Mouse (Mus musculus) embryonic facial prominence, embryonic 13.5 days (tissue): ENCODE results near the gene Bbs9. TPM values are rescaled to one million over a fixed set of nuclear protein-coding genes. Genes with fewer than 3 reads are reported as not detected.

Experiments
- ATAC-seq: fragments of 200-750 bp; cut with Nextera tagmentation; 2 replicates; pipeline ENCODE4 v1.8.0; 2017; ENCODE audit warnings: low read depth; ENCODE audit not compliant: insufficient number of reproducible peaks, insufficient read depth, low FRiP score, low TSS enrichment
- H3K27ac ChIP-seq: fragments of 300-500 bp; sonication (generic); 2 replicates; pipeline ENCODE4 v1.5.1; 2015; ENCODE audit warnings: moderate library complexity, mild to moderate bottlenecking, inconsistent platforms
- H3K27me3 ChIP-seq: fragments of 300-500 bp; sonication (generic); 2 replicates; pipeline ENCODE4 v1.6.1; 2015; ENCODE audit warnings: mild to moderate bottlenecking, inconsistent platforms
- H3K36me3 ChIP-seq: fragments of 300-500 bp; sonication (generic); 2 replicates; pipeline ENCODE4 v1.6.1; 2015; ENCODE audit warnings: mild to moderate bottlenecking, inconsistent platforms
- H3K4me1 ChIP-seq: fragments of 300-500 bp; sonication (generic); 2 replicates; pipeline ENCODE4 v1.6.1; 2015; ENCODE audit warnings: inconsistent platforms
- H3K4me2 ChIP-seq: fragments of 300-500 bp; sonication (generic); 2 replicates; pipeline ENCODE4 v1.6.1; 2015; ENCODE audit warnings: moderate library complexity, mild to moderate bottlenecking, inconsistent platforms
- H3K4me3 ChIP-seq: fragments of 300-500 bp; sonication (generic); 2 replicates; pipeline ENCODE4 v1.5.1; 2015; ENCODE audit warnings: mild to moderate bottlenecking, inconsistent platforms
- H3K9ac ChIP-seq: fragments of 300-500 bp; sonication (generic); 2 replicates; pipeline ENCODE4 v1.6.1; 2015; ENCODE audit warnings: mild to moderate bottlenecking, inconsistent platforms
- H3K9me3 ChIP-seq: fragments of 300-500 bp; sonication (generic); 2 replicates; pipeline ENCODE4 v1.6.1; 2016; ENCODE audit warnings: inconsistent platforms
- WGBS: fragments of 180-500 bp; shearing (Covaris S2); methylation state at CpG from one replicate; pipeline ENCODE4 v1.1.7; 2015; ENCODE audit warnings: mixed read lengths; 5-methylcytosine and 5-hydroxymethylcytosine counted together
- polyA plus RNA-seq: library from polyadenylated mRNA; unstranded; fragments of >200 nt; fragmentation: Nextera tagmentation; extraction: Ambion mirVana; gene quantifications from 2 replicates; pipeline ENCODE4 v1.2.1, GENCODE M21; 2015

The Bbs9 gene
- polyA plus RNA-seq, 1 experiment from 2014 or later, result 13.8 TPM

DNA sequence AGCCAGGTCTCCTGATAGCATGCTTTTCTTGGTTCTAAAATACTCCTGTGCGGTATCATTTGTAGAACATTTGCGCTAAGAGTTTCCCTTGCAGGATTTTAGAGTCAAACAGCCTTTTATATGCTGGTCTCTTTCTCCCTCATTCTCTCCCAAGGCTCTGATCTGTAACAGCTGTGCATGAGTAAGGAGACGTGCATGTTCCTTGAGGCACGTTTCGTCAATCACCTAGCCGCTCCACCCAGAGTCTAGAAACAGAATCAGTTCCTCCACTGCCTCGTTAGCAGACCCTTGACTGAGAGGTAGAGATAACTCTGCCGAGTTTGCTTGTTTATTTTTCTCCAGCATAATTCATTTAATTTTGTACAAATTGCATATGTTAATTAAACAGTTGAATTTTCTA, 259.4 kb downstream of the Bbs9 start:
- Histone ChIP-seq H3K36me3 (no peaks in the 10 kb centered on the region), H3K4me2 (no peak overlapping the region), H3K4me3 (no peak overlapping the region), H3K27ac (no peak overlapping the region), H3K9ac (no peak overlapping the region), H3K9me3 (no peaks in the 10 kb centered on the region), H3K4me1 (no peaks in the 10 kb centered on the region), H3K27me3 (no peaks in the 10 kb centered on the region)
- WGBS, result 48% methylated on average over 8 of the region's 8 CpGs
- ATAC-seq, result no peak

DNA sequence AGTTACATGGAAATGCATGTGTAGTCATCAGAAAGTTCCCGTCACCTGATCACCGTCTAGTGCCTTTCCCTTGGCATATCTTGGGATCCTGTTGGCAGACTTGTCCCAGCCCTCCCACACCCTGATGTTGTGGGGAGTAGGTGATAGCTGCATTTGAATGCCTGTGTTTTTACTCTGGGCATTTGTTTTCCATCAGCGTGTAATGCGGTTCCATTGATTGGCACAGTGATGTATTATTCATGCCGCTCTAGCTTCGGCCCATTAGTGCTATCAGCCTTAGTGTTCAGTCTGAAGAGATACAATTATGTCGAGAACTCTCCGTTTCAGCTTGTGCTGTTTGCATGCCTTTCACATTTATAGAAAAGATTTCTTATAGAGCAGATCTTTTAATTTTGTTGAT, 259.9 kb downstream of the Bbs9 start:
- Histone ChIP-seq H3K36me3 (no peaks in the 10 kb centered on the region), H3K9me3 (no peaks in the 10 kb centered on the region), H3K9ac (no peak overlapping the region), H3K27ac (no peak overlapping the region), H3K4me3 (no peak overlapping the region), H3K4me2 (no peak overlapping the region), H3K27me3 (no peaks in the 10 kb centered on the region), H3K4me1 (no peaks in the 10 kb centered on the region)
- no peak for ATAC-seq
- 79% methylated on average over 8 of the region's 8 CpGs for WGBS

DNA sequence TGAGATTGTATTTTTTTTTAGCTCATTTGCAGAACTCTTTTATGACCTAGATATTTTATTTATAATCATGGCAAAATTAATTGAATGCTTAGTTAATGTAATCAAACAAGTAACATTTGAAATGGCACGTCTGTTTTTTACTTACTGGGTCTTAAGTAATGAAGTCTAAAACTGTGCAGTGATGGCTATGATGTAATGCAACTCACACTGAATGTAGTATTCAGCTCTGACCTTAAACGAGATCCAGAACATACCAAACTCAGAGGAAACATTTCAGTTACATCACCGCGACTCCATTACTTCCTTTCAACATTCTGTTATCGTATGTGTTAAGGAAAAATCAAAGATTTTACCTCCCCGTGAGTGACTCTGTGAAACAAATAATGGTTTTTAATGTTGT, 262.4 kb downstream of the Bbs9 start:
- Histone ChIP-seq H3K27ac (no peak overlapping the region), H3K4me2 (no peak overlapping the region), H3K9me3 (no peaks in the 10 kb centered on the region), H3K36me3 (no peaks in the 10 kb centered on the region), H3K9ac (no peak overlapping the region), H3K4me1 (no peaks in the 10 kb centered on the region), H3K4me3 (no peak overlapping the region), H3K27me3 (no peaks in the 10 kb centered on the region)
- WGBS, result 57% methylated on average over 6 of the region's 6 CpGs
- no peak for ATAC-seq

- Histone ChIP-seq H3K4me3 (no peak overlapping the region), H3K27me3 (no peaks in the 10 kb centered on the region), H3K9me3 (no peaks in the 10 kb centered on the region), H3K36me3 (no peaks in the 10 kb centered on the region), H3K4me2 (no peak overlapping the region), H3K9ac (no peak overlapping the region), H3K4me1 (no peaks in the 10 kb centered on the region), H3K27ac (no peak overlapping the region)
- 88% methylated on average over 3 of the region's 3 CpGs for WGBS
- ATAC-seq, result no peak
Observed at GRCm38 (mm10) chr9:22738861-22739260, 263.3 kb downstream of the Bbs9 start.

DNA sequence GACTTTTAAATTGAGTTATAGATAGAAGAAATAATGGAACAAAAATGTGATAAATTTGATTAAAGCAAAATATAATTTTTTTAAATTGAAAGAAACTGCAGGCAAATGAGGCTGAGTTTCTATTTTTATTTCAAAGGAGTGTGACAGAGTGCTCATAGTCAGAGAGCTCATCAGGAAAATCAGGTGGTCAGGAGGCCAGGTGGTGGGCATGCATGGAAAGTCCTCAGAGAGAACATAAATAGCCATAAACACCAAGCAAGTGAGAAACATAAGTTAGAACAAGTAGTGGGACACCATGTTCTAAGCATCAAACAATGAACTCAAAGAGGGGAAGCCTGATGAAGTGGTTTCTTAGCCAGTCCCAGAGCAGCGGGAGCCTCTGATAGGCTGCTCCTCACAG, 266.5 kb downstream of the Bbs9 start:
- ATAC-seq, result no peak
- H3K4me1 ChIP-seq, result no peaks in the 10 kb centered on the region
- H3K27me3 ChIP-seq, result no peaks in the 10 kb centered on the region
- WGBS, result 86% methylated on average over 1 of the region's 1 CpGs
- no peaks in the 10 kb centered on the region for H3K9me3 ChIP-seq
- H3K4me3 ChIP-seq, result no peak overlapping the region
- H3K4me2 ChIP-seq, result no peak overlapping the region
- no peak overlapping the region for H3K9ac ChIP-seq
- H3K36me3 ChIP-seq, result no peaks in the 10 kb centered on the region
- no peak overlapping the region for H3K27ac ChIP-seq

DNA sequence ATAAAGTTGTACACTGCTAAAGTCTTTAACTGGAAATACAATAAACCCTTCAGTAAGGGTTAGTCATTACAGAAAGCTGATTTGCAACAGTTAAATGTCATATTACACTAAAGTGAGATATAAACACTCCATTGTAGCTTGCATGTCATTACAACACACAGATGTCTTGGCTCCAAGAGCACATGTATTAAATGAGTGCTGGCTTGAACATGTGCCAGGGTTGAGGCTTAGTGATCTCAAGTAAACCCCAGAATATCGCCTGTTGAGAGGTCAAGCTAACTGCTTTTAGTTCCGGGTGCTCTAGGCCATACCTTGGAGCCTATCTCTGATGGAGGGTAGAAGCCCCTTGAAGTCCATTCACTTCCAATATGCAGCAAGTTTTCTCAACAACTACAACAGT, 273.1 kb downstream of the Bbs9 start:
- no peaks in the 10 kb centered on the region for H3K9me3 ChIP-seq
- H3K27ac ChIP-seq, result no peak overlapping the region
- H3K27me3 ChIP-seq, result no peaks in the 10 kb centered on the region
- ATAC-seq, result no peak
- no peaks in the 10 kb centered on the region for H3K4me1 ChIP-seq
- no peaks in the 10 kb centered on the region for H3K36me3 ChIP-seq
- no peak overlapping the region for H3K4me2 ChIP-seq
- no peak overlapping the region for H3K9ac ChIP-seq
- H3K4me3 ChIP-seq, result no peak overlapping the region
- 59% methylated on average over 2 of the region's 2 CpGs for WGBS

DNA sequence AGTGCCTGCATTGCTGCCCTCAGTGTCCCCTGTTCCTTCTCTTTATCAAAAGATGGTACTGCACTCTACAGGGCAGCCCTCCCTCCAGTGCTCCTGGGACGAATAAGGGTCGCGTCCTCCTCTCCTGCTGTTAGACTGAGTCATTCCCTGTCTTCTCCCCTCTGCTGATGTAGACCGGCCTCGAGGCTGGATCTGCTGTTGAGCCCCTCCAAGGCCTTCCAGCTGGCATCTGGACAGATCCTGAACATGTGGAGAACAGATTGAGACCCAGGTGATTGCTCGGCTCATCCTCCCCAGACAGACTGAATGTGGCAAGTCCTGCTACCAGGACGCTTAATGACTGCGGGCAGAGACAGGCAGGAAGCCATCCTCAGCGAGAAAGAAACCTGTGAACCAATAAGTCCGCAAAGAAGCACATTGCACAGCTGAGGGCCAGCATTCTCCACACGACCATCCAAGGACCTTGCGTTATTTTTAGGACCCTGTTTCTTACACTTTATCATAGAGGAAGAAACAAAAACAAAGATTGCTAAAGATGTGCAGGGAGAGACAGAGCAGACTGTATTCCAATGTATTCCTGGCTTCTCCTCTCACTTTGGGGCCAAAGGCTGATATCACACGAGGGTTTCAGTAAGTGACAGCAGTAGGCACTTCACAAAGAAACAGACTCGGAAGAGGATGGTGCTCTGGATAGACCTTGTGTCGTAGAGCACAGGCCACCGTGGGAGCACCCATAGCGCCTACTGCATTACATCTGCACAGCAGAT, 275.4 kb downstream of the Bbs9 start:
- Histone ChIP-seq H3K27me3 (no peaks in the 10 kb centered on the region), H3K4me1 (no peaks in the 10 kb centered on the region; the same call in 1 of the 2 replicates), H3K9ac (no peak overlapping the region), H3K4me2 (no peak overlapping the region), H3K4me3 (no peak overlapping the region), H3K9me3 (no peaks in the 10 kb centered on the region), H3K27ac (no peak overlapping the region), H3K36me3 (no peaks in the 10 kb centered on the region)
- 67% methylated on average over 17 of the region's 17 CpGs for WGBS
- no peak for ATAC-seq

- no peak overlapping the region for H3K4me3 ChIP-seq
- H3K36me3 ChIP-seq, result no peaks in the 10 kb centered on the region
- H3K27ac ChIP-seq, result no peak overlapping the region
- H3K9me3 ChIP-seq, result no peaks in the 10 kb centered on the region
- no peak overlapping the region for H3K4me2 ChIP-seq
- no peak overlapping the region for H3K9ac ChIP-seq
- H3K27me3 ChIP-seq, result no peaks in the 10 kb centered on the region
- no peak for ATAC-seq
- no peaks in the 10 kb centered on the region; the same call in 1 of the 2 replicates for H3K4me1 ChIP-seq
Observed at GRCm38 (mm10) chr9:22751546-22751929, 276.0 kb downstream of the Bbs9 start.

DNA sequence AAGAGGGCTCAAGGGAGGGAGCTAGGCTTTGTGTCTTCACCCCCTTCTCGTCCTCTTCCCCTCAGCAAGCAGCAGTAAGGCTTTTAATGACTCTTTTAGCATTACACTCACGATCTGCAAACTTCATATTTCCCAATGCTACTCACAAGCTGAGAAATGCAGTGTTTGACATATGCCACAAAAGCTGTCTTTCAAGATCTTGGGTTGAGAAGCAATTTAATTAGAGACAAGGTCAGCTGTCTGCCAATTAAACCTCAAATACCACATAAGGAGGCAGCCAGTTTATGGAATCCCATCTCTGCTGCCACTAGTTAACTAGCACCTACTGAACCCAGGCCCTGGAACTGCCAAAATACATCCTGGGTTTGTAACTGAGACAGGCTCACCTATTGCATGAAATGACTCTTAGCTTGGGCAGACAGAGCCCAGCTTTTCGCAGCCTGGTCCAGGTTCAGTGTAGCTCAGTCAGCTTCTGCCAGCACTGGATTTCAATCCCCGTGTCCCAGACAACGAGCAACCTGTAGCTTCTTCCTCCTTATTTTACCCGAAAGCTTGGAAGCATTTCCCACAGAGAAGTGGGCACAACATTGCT, 278.7 kb downstream of the Bbs9 start:
- Histone ChIP-seq H3K4me1 (no peaks in the 10 kb centered on the region; the same call in 1 of the 2 replicates), H3K27ac (no peak overlapping the region), H3K4me2 (no peak overlapping the region), H3K27me3 (no peaks in the 10 kb centered on the region), H3K36me3 (no peaks in the 10 kb centered on the region), H3K4me3 (no peak overlapping the region), H3K9me3 (no peaks in the 10 kb centered on the region), H3K9ac (no peak overlapping the region)
- 73% methylated on average over 6 of the region's 6 CpGs for WGBS
- ATAC-seq, result no peak

- 58% methylated on average over 3 of the region's 3 CpGs for WGBS
Observed at GRCm38 (mm10) chr9:22758487-22758886, 283.0 kb downstream of the Bbs9 start.

DNA sequence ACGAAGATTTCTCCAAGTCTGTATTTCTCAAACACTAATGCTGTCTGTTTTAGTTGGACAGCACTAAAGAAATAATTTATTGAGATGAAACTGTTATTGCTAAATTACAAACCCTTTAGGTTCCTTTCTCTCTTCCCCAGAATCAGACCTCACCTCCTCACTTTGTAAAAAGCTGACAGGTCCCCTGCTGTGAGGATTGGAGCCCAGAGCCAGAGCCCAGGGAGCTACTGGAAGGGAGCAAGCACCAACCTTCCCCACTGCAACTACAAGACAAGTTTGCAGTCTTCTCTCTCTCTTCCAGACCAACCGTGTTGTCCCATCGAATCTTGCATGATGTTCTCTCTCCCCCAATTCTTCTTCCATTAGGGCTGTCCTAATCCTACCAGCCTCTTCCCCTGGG, 283.7 kb downstream of the Bbs9 start:
- no peak for ATAC-seq
- no peak overlapping the region for H3K4me3 ChIP-seq
- H3K27ac ChIP-seq, result no peak overlapping the region
- no peak overlapping the region for H3K4me2 ChIP-seq
- no peaks in the 10 kb centered on the region for H3K36me3 ChIP-seq
- no peaks in the 10 kb centered on the region; the same call in 1 of the 2 replicates for H3K4me1 ChIP-seq
- no peak overlapping the region for H3K9ac ChIP-seq
- WGBS, result 65% methylated on average over 3 of the region's 3 CpGs
- no peaks in the 10 kb centered on the region for H3K27me3 ChIP-seq
- H3K9me3 ChIP-seq, result no peaks in the 10 kb centered on the region

More at GRCm38 (mm10) chr9:22758487-22758886, 283.0 kb downstream of the Bbs9 start:
- Histone ChIP-seq H3K4me2 (no peak overlapping the region), H3K9me3 (no peaks in the 10 kb centered on the region), H3K9ac (no peak overlapping the region), H3K27me3 (no peaks in the 10 kb centered on the region), H3K4me3 (no peak overlapping the region), H3K36me3 (no peaks in the 10 kb centered on the region), H3K4me1 (no peaks in the 10 kb centered on the region; the same call in 1 of the 2 replicates), H3K27ac (no peak overlapping the region)
- ATAC-seq, result no peak

GRCm38 (mm10) chr9:22760376-22760775, 284.9 kb downstream of the Bbs9 start:
- no peak for ATAC-seq
- Histone ChIP-seq H3K4me3 (no peak overlapping the region), H3K4me1 (peaks cover 3% of the 10 kb centered on the region; the same call in 1 of the 2 replicates), H3K9ac (no peak overlapping the region), H3K36me3 (no peaks in the 10 kb centered on the region), H3K27ac (no peak overlapping the region), H3K9me3 (no peaks in the 10 kb centered on the region), H3K27me3 (no peaks in the 10 kb centered on the region), H3K4me2 (no peak overlapping the region)
- WGBS, result 79% methylated on average over 4 of the region's 4 CpGs
